Mouse (Mus musculus): ENCODE results near the gene Rpl36al.
A peak's percentile ranks its signal among the peaks of the same experiment; 100 is the strongest.

Gene Rpl36al

DNA sequence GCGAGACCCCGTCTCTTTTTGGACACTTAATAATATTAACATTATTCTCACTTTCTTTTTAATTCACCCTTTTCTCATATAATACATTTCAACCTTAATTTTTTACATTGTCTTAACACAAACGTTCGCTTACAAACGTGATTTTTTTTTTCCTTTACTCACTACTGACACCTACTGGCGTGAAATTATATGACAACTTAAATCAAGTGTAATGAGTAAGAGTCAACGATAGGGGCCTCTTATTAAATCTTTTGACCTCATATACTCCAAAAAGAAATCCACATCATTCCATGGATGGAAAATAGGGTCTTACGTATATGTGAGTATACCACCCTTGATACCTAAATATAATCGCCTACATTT, 24.3 kb downstream of the Rpl36al start:
- DNase-seq (ENCODE audit: low read depth, low spot score): peak; percentile 71

DNA sequence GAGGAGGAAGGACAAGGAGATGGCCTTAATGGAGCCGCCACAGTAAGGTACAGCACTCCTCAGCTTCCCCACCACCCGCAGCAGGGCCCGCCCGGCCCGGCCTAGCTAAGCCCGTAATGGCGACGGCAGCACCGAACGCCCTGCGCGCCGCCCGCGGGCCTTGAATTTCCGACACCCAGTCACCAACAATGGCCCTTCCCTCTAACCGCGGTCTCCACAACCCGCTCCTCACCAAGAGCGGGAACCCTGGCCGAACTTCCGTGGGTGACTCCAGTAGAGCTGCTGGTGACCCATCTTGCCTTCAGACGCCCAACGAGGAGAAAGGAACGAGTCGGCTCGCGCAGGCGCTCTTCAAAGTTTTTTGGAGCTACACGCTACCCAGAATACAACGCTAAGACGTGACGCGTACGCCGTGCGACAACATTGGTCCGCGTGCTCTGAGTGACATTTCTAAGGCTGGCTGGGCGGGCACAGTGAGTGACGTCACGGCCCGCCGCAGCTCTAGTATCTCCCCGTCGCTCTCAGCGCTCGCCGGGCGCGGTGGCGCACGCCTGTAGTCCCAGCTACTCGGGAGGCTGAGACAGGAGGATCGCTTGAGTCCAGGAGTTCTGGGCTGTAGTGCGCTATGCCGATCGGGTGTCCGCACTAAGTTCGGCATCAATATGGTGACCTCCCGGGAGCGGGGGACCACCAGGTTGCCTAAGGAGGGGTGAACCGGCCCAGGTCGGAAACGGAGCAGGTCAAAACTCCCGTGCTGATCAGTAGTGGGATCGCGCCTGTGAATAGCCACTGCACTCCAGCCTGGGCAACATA, 24.9 kb downstream of the Rpl36al start, which contains the start of gene Rps29:
Rps29 (minus strand) TSS at position 422 of the 813 bp plus-strand sequence.
- peak; percentile 100 for DNase-seq (ENCODE audit: low read depth, low spot score)

DNA sequence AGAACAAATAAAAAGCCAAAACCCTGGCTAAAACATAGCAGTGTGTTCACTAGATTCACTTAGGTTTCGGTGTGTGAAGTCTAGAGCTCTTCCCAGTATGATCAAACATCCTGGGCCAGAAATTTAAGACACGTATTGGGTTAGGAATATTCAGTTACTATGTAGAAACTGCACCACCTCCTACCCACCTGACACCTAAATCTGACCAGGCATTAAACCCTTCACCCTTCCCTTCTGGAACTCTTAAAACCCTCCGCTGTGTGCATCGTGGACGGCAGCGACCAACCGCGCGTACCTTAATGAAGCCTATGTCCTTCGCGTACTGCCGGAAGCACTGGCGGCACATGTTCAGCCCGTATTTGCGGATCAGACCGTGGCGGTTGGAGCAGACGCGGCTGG, 25.5 kb downstream of the Rpl36al start:
- DNase-seq (ENCODE audit: low read depth, low spot score): no peak

DNA sequence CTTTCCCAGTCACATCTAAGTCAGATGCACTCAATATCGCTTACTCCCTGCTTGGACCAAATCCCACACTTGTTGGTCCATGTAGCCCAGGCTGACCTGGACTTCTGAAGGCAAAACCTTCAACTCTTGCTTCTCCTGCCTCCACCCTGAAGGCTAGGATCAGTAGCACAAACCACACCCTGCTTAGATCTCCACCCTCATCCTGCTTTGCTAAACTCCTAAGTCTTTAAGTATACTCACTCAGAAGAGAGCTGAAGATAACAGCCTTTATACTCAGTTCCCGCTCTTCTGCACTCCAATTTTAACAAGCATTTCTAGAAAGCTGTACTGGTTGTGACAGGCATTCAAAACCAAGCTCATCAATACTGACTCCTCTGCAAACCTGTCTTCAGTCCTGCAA, 26.8 kb downstream of the Rpl36al start:
- DNase-seq (ENCODE audit: low read depth, low spot score): no peak

DNA sequence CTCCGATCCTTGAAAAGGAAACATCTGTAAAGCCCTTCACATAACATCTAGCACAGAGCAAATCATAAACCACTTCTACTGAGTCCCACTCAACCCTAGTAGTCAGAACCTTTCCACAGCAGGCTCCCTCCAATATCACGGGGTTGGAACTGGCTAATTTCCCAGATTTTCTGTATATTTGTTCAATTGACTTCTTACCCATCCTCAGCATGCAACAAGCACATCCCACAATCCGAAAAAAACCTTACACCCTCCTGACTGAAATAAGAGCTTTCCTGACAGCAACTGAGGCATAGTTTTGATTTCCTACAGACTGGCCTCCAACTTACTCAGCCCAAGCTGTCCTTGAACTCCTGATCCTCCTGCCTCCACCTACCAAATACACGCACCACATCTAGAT, 27.4 kb downstream of the Rpl36al start:
- DNase-seq (ENCODE audit: low read depth, low spot score): no peak

DNA sequence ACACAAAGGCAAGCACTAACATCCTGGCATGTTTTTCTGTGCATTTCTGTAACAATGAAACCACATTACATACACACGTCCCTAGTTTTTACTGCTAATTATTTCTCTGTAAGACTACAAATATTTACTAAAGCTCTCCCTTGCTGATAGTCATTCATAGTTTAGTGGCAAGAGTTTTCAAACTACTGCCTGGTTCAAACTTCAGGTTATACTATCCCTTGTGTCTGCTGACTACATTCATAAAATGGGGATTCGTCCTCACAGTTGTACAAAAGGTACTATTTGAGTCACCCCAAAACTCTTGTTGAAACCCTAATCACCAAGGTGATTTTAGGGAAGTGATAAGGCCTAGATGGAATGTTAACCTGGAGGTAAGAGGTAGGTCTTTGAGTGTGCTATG, 28.0 kb downstream of the Rpl36al start:
- DNase-seq (ENCODE audit: low read depth, low spot score): no peak

DNA sequence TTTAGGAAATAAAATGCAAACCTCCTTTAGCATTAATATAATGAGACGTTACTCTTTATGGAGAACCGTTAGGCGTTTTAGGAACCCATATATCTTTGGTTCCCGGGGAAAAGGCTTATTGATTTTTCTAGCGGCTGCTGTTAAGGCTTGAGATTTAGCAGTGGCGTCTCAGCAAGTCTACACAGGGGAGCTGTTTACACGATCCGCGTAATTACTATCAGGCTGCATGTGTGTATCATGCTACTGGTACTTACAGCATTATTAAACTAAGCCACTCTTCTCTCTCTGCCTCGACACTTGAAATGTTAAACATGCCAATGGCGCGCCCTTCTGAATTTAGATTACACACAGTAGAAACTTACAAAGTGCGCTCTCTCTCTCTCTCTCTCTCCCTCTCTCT, 33.8 kb downstream of the Rpl36al start:
- DNase-seq (ENCODE audit: low read depth, low spot score): no peak

DNA sequence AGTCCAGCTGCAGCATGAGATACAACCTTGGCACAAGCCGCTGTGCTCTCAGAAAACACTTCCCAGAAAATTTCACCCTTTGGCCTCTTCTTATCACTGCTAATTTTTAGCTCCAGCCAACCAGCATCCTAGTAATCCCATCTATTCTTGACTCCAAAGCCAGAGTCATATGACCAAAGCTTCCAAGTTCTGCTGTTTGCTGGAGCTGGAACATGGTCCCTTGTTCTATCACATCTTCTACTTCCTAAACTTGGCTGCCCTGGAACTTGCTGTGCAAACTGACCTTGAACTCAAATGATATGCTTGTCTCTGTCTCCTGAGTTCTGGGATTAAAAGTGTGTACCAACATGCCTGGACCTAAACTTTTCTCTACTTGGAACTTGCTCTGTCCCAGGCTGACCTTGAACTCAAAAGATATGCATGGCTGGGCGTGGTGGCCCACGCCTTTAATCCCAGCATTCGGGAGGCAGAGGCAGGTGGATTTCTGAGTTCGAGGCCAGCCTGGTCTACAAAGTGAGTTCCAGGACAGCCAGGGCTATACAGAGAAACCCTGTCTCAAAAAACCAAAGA, 36.6 kb downstream of the Rpl36al start:
- DNase-seq (ENCODE audit: low read depth, low spot score): no peak

DNA sequence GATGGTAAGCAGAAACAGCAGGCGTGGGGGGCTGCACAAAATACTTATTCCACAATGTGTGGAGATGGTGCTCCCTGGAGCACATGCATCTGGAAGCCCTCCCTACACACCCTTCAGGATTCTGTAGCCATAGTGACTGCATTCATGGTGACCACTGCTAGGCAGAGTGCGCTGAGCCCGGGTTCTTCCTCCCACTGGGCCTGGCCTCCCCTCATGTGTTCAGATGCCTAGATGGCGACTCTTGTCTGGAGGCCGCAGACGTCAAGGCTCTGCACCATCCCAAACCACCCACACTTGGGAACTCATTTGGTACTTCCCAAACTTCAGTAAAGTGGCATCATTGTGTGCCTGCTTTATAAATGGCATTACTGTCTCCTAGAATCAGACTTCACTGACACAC, 40.4 kb downstream of the Rpl36al start:
- no peak for DNase-seq (ENCODE audit: low read depth, low spot score)

DNA sequence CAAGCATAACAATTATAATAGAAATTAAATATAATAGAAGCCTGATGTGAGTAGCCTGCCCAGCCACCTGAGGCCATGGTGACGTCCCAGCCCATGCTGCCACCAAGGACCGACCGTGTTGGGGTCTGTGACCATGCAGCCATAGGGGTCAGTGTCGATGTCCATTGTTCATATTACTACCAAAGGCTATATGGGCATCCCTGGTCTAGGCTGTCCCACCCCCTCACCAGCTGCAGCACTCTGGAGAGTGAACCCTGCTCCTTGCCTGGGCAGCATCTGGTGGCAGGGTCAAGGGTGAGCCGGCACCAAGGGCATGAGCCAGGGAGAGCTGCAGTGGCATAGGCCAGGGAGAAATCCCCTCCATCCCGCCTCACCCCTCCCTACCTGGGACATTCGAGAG, 44.0 kb downstream of the Rpl36al start:
- DNase-seq (ENCODE audit: low read depth, low spot score): no peak

DNA sequence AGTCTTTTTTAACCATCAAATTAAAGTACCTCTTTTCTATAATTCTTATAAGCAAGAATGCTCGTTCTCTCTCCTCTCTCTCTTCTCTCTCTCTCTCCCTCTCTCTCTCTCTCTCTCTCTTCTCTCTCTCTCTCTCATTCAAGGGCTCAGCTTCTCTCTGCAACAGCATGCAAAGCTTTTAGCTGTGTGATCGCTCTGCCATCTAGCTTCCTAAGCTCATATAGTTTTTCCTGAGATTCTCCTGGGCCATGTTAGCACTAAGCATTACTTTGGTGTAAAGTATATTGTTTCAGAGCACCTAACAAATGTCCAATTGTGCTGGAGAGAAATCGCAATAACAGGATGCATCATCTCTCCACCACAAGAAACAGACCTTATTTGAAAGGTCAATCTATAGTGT, 44.7 kb downstream of the Rpl36al start:
- DNase-seq (ENCODE audit: low read depth, low spot score): no peak
